Mouse (Mus musculus): Measurements from ENCODE around the gene Rilpl1.

GRCm38 (mm10) chr5:124509200-124509599, 22.0 kb downstream of the Rilpl1 start:
- no peak for TF ChIP-seq CTCF (IDR thresholded peaks at IDR 0.05; ENCODE audit: borderline replicate concordance, insufficient read depth, low read length)
- no peak for TF ChIP-seq POLR2A (IDR thresholded peaks at IDR 0.05; ENCODE audit: low read depth, low read length)

Measured in embryonic fibroblast, embryonic 13.5 days (primary cell).